Mouse (Mus musculus) CH12.LX (cell line): Measurements from ENCODE around the gene Stam.

ENCODE experiments used
- CTCF ChIP-seq, 2 experiments: IDR thresholded peaks in 1 of 2; conservative IDR thresholded peaks in 1 of 2; 2 replicates each; pipeline ENCODE4 v1.5.1; 2011 to 2012; ENCODE audit warnings: low read depth in 2 of 2, low read length in 2 of 2, improper control_type of control experiment in 1 of 2, inconsistent platforms in 1 of 2, mild to moderate bottlenecking in 1 of 2, moderate library complexity in 1 of 2
- E2F4 ChIP-seq: IDR thresholded peaks from 2 replicates; pipeline ENCODE4 v1.6.1; 2011; ENCODE audit warnings: low read depth, low read length, improper control_type of control experiment; ENCODE audit not compliant: insufficient replicate concordance
- ELF1 ChIP-seq: IDR thresholded peaks from 2 replicates; pipeline ENCODE4 v1.6.1; 2014; ENCODE audit warnings: low read depth, mild to moderate bottlenecking, inconsistent platforms, low read length, improper control_type of control experiment
- PAX5 ChIP-seq: IDR thresholded peaks from 2 replicates; pipeline ENCODE4 v1.6.1; 2012; ENCODE audit warnings: low read length, inconsistent platforms, mixed read lengths
- USF1 ChIP-seq: IDR thresholded peaks from 2 replicates; pipeline ENCODE4 v1.6.1; 2014; ENCODE audit warnings: low read depth, mild to moderate bottlenecking, inconsistent platforms, low read length, improper control_type of control experiment

- TF ChIP-seq E2F4 (no peak), USF1 (no peak), CTCF (conservative IDR thresholded peaks at IDR 0.05 in 1 of 2, IDR thresholded peaks at IDR 0.05 in 1 of 2; ENCODE audit: low read depth in 2 of 2, low read length in 2 of 2) (no peak), ELF1 (no peak), PAX5 (no peak)
Measured at GRCm38 (mm10) chr2:14167721-14168120, 93.8 kb downstream of the Stam start.
